Mouse (Mus musculus) cortical plate, adult 2 months (tissue): ENCODE data around the gene Lpp. TPM values are rescaled to one million over a fixed set of nuclear protein-coding genes. Genes with fewer than 3 reads are reported as not detected.

Experiments used
- H3K27ac ChIP-seq: fragments of 200-500 bp; 2 replicates; pipeline ENCODE4 v1.5.1; 2012; ENCODE audit warnings: low read length, control low read depth, inconsistent platforms; ENCODE audit not compliant: insufficient read depth
- H3K4me1 ChIP-seq: fragments of 200-500 bp; 2 replicates; pipeline ENCODE4 v1.6.1; 2011; ENCODE audit warnings: low read length; ENCODE audit not compliant: control insufficient read depth, insufficient read depth
- H3K4me3 ChIP-seq: fragments of 200-500 bp; 2 replicates; pipeline ENCODE4 v1.5.1; 2011; ENCODE audit warnings: mild to moderate bottlenecking, low read length, control low read depth; ENCODE audit not compliant: insufficient read depth
- CTCF ChIP-seq: fragments of 200-500 bp; IDR thresholded peaks from 2 replicates; pipeline ENCODE4 v1.5.1; 2011; ENCODE audit warnings: mild to moderate bottlenecking, control low read depth, low read length; ENCODE audit not compliant: insufficient read depth; ENCODE audit errors: extremely low read depth
- POLR2A ChIP-seq: fragments of 200-500 bp; IDR thresholded peaks from 2 replicates; pipeline ENCODE4 v1.6.1; 2011; ENCODE audit warnings: mild to moderate bottlenecking, low read length, control low read depth; ENCODE audit not compliant: insufficient read depth; ENCODE audit errors: extremely low read depth
- polyA plus RNA-seq: library from polyadenylated mRNA; depleted of rRNA; stranded (reverse); fragments of >200 nt; gene quantifications from 2 replicates; pipeline ENCODE4 v1.2.3, GENCODE M21; 2012

Lpp gene
- polyA plus RNA-seq, 1 experiment = 2.5 TPM

- H3K27ac ChIP-seq = no peak overlapping the region
- TF ChIP-seq POLR2A (no peak), CTCF (no peak)
- no peak overlapping the region for H3K4me3 ChIP-seq
- peaks cover 2% of the 10 kb centered on the region for H3K4me1 ChIP-seq
Measured at GRCm38 (mm10) chr16:25039904-25040303, 646.6 kb downstream of the Lpp start.

GRCm38 (mm10) chr16:25041165-25041564 is 647.9 kb downstream of the Lpp start:
- TF ChIP-seq POLR2A (no peak), CTCF (no peak)
- H3K4me1 ChIP-seq = peaks cover 2% of the 10 kb centered on the region
- H3K27ac ChIP-seq = no peak overlapping the region
- no peak overlapping the region for H3K4me3 ChIP-seq

GRCm38 (mm10) chr16:25041855-25042529 is 648.7 kb downstream of the Lpp start:
- no peak overlapping the region for H3K4me3 ChIP-seq
- TF ChIP-seq POLR2A (no peak), CTCF (no peak)
- no peak overlapping the region for H3K27ac ChIP-seq
- H3K4me1 ChIP-seq = peaks cover 2% of the 10 kb centered on the region
